In genomic region chr19:56162156-56162555, GRCm38 (mm10) we compare ENCODE assay signal across 12 mouse cellular contexts.
DNase-seq lines count a peak whose midpoint lies in the region; ATAC-seq lines count a peak whose summit lies in the region.
"Had no signal": no experiment of that assay in that cellular context is flagged by ENCODE, and none has a peak within 500 bp of the region (broad histone marks: within the 10 kb centered on the region; RNA-seq: fewer than 3 reads in every experiment).

No protein-coding gene starts in this region.

- DNase-seq in kidney, postnatal 14 days = peak; percentile 7
- DNase-seq in kidney, adult 11 months = no peak
- DNase-seq in gastrocnemius, adult 18-20 months (ENCODE audit: low spot score) = peak; percentile 75
- DNase-seq in gastrocnemius, postnatal 25 days = peak; percentile 78
- DNase-seq in lung, postnatal 10 days = peak; percentile 50
- DNase-seq in left cerebral cortex, adult 9 months (ENCODE audit: low spot score in 2 of 2) = no peak
- DNase-seq: adrenal gland, postnatal 10 days; right cerebral cortex, postnatal 25 days had no signal

- ATAC-seq in activated CD4-positive, CD25-positive, alpha-beta regulatory T cell, adult 4 months = no peak
- ATAC-seq: forebrain, embryonic 15.5 days; hindbrain, embryonic 16.5 days; Patski had no signal

Comparison
In these comparisons a context has a peak if more than half of its experiments do, and no peak if none do; other contexts are left out.
1. DNase-seq: peak in kidney, postnatal 14 days (single experiment), gastrocnemius, adult 18-20 months (single experiment), gastrocnemius, postnatal 25 days (single experiment) and lung, postnatal 10 days (single experiment); none in kidney, adult 11 months (single experiment) and left cerebral cortex, adult 9 months (0 of 2).